Mouse (Mus musculus): Measurements from ENCODE around the gene Atp5g1.

Atp5g1 gene

GRCm38 (mm10) chr11:96071013-96071412 is 4.5 kb downstream of the Atp5g1 start:
- no peak for DNase-seq (ENCODE audit: low spot score)

GRCm38 (mm10) chr11:96070353-96070752 is 5.1 kb downstream of the Atp5g1 start:
- DNase-seq (ENCODE audit: low spot score): no peak

- no peak for DNase-seq (ENCODE audit: low spot score)
These were observed 7.2 kb downstream of the Atp5g1 start for GRCm38 (mm10) chr11:96068231-96068630.

- DNase-seq (ENCODE audit: low spot score): peak; percentile 99
These were observed 10.1 kb downstream of the Atp5g1 start, which contains the start of gene Ube2z for GRCm38 (mm10) chr11:96065215-96065911. Gene Ube2z, minus strand, starts transcription at chr11:96065388.

- DNase-seq (ENCODE audit: low spot score): no peak
These were observed 10.8 kb downstream of the Atp5g1 start for GRCm38 (mm10) chr11:96064521-96065214.

- DNase-seq (ENCODE audit: low spot score): no peak
These were observed 17.2 kb downstream of the Atp5g1 start for GRCm38 (mm10) chr11:96058309-96058708.

GRCm38 (mm10) chr11:96050854-96051253 is 24.6 kb downstream of the Atp5g1 start:
- no peak for DNase-seq (ENCODE audit: low spot score)

GRCm38 (mm10) chr11:96049939-96050338 is 25.5 kb downstream of the Atp5g1 start:
- no peak for DNase-seq (ENCODE audit: low spot score)

GRCm38 (mm10) chr11:96047469-96048373 is 27.7 kb downstream of the Atp5g1 start:
- no peak for DNase-seq (ENCODE audit: low spot score)

GRCm38 (mm10) chr11:96046793-96047192 is 28.7 kb downstream of the Atp5g1 start:
- DNase-seq (ENCODE audit: low spot score): no peak

- no peak for DNase-seq (ENCODE audit: low spot score)
These were observed 29.4 kb downstream of the Atp5g1 start for GRCm38 (mm10) chr11:96046028-96046427.

- DNase-seq (ENCODE audit: low spot score): no peak
These were observed 30.5 kb downstream of the Atp5g1 start for GRCm38 (mm10) chr11:96044803-96045567.

GRCm38 (mm10) chr11:96038560-96038959 is 36.9 kb downstream of the Atp5g1 start:
- DNase-seq (ENCODE audit: low spot score): no peak

GRCm38 (mm10) chr11:96037499-96037898 is 38.0 kb downstream of the Atp5g1 start:
- no peak for DNase-seq (ENCODE audit: low spot score)

- DNase-seq (ENCODE audit: low spot score): no peak
These were observed 40.3 kb downstream of the Atp5g1 start for GRCm38 (mm10) chr11:96035133-96035532.

GRCm38 (mm10) chr11:96034596-96035052 is 40.8 kb downstream of the Atp5g1 start, which contains the start of gene Snf8:
Gene Snf8, plus strand, starts transcription at chr11:96034885.
- peak; percentile 93 for DNase-seq (ENCODE audit: low spot score)

GRCm38 (mm10) chr11:96034116-96034515 is 41.4 kb downstream of the Atp5g1 start:
- DNase-seq (ENCODE audit: low spot score): no peak

GRCm38 (mm10) chr11:96033264-96033663 is 42.2 kb downstream of the Atp5g1 start:
- DNase-seq (ENCODE audit: low spot score): no peak

GRCm38 (mm10) chr11:96031701-96032100 is 43.8 kb downstream of the Atp5g1 start:
- no peak for DNase-seq (ENCODE audit: low spot score)

- no peak for DNase-seq (ENCODE audit: low spot score)
These were observed 44.9 kb downstream of the Atp5g1 start for GRCm38 (mm10) chr11:96030571-96030970.

GRCm38 (mm10) chr11:96028130-96028529 is 47.3 kb downstream of the Atp5g1 start:
- DNase-seq (ENCODE audit: low spot score): no peak
